Mouse (Mus musculus): ENCODE measurements around the gene Il12b. TPM values are rescaled to one million over a fixed set of nuclear protein-coding genes. Genes with fewer than 3 reads are reported as not detected.
A peak's percentile ranks its signal among the peaks of the same experiment; 100 is the strongest.
"Not testable (repeated sequence)": the region's sequence is repeated elsewhere in the genome, so short reads cannot be mapped to it uniquely, and the experiment has no call there.

Il12b gene
- total RNA-seq, 2 experiments from 2014 or later: not detected

DNA sequence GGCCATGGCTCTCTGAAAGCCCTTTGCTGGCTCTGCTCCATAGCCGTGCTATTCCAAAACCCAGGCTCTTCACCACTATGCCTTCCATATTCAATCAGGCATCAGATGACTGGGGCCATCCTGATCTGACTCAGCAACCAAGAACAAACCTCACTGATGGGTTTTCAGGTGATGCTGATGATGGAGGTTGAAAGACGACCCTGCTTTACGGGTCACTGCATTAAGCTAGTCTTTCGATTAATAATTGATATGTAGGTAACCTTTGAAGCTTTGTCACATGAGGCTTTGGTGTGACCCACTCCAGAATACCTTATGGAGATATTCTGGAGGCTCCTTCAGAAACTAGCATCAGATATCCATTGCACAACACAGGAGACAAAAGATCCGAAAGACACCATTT, 6.6 kb downstream of the Il12b start:
- ATAC-seq (replicated peaks; ENCODE audit: low FRiP score, low TSS enrichment, poor library complexity, severe bottlenecking): no peak

DNA sequence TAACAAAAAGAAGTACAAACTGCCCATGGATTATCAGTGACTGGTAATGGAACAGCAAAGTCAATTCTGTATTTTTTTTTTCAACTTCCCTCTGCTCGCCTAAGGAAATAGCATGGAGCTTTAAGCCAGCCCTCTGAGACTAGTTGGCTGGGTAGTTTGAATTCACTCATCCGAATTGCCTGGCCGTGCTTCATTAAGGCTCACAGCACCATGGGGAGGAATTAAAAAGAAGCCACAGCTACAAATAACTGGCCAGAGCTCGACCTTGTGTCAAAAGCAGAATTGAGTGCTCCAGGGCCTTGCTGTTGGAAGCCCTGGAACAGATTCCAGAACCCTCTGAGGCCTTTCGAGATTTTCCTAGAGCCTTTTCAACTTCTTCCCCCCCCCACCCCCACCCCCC, 8.8 kb downstream of the Il12b start:
- ATAC-seq (replicated peaks; ENCODE audit: low FRiP score, low TSS enrichment, poor library complexity, severe bottlenecking): no peak

DNA sequence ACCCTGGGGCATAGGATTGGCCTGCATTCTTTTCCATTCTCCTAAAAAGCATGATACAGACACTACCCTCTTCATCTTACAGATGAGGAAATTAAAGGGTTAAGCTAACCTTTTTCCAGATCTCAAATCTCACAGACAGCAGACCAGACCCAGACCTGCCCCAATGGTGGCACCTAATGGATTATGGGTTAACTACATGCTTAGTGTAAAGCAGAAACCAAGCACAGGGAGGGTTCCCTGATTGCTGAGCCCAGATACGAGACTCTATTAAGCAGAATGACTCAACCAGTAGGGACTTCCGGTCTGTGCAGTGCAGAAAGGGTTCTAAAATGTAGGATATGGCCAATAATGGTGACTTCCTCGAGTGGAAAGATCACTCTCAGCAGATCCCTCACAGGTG, 10.6 kb downstream of the Il12b start:
- no peak for ATAC-seq (replicated peaks; ENCODE audit: low FRiP score, low TSS enrichment, poor library complexity, severe bottlenecking)

DNA sequence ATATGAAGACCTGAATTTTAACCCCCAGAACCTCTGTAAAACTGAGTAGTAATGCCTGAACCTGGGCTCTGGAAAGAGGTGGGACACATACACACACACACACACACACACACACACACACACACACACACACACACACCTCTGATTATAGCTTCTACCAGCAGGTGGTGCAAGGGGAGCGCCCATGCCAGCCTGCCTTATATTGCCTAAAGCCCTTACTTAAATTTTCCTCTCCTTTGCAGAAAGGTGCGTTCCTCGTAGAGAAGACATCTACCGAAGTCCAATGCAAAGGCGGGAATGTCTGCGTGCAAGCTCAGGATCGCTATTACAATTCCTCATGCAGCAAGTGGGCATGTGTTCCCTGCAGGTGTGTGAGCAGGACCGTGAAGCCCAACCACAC, 12.4 kb downstream of the Il12b start:
- 0 out of 2 replicates have a peak, but pooled peaks have one; percentile 36 for ATAC-seq (replicated peaks; ENCODE audit: low FRiP score, low TSS enrichment, poor library complexity, severe bottlenecking)

DNA sequence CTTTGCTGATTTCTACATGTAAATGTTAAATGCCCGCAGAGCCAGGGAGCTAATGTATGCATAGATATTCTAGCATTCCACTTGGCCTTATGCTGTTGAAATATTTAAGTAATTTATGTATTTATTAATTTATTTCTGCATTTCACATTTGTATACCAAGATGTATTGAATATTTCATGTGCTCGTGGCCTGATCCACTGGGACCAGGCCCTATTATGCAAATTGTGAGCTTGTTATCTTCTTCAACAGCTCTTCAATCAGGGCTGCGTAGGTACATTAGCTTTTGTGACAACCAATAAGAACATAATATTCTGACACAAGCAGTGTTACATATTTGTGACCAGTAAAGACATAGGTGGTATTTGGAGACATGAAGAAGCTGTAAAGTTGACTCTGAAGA, 13.5 kb downstream of the Il12b start:
- ATAC-seq (replicated peaks; ENCODE audit: low FRiP score, low TSS enrichment, poor library complexity, severe bottlenecking): no peak

DNA sequence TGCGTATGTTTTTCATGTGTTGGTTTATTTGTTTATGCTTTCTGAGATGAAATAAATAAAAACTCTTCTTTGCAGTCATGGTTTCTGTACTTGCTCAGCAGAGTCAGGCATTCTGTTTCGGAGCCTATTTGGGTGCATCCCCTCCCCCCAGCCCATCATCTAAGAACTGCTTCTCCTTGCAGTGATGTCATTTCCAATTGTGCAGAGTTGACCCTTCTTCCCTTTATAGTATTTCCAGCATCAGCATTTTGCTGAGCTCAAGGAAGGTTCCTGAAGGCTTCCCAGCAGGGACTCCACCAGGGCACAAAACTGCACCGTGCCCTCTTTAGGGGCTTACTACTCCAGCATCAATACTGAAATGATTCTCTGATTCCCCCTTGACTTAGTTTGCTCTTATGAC, 14.7 kb downstream of the Il12b start:
- no peak for ATAC-seq (replicated peaks; ENCODE audit: low FRiP score, low TSS enrichment, poor library complexity, severe bottlenecking)

DNA sequence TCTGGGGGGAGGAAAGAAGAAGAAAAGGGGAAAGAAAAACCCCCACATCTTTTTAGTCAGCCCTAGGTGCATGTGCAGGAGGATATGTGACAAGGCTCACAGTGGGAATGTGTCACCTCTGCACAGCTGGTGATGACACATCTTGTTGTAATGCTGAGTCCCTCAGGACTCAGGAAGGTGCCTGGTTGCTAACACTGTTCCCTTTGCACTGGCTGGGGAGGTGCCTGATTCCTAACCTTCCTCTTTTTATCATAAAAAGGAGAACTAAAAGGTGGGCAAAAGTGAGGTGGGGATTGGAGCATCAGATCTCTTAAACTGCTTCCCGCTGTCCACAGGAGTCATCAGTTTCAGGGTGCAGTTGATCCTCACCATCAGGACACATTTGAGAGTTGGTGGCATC, 17.5 kb downstream of the Il12b start:
- no peak for ATAC-seq (replicated peaks; ENCODE audit: low FRiP score, low TSS enrichment, poor library complexity, severe bottlenecking)

DNA sequence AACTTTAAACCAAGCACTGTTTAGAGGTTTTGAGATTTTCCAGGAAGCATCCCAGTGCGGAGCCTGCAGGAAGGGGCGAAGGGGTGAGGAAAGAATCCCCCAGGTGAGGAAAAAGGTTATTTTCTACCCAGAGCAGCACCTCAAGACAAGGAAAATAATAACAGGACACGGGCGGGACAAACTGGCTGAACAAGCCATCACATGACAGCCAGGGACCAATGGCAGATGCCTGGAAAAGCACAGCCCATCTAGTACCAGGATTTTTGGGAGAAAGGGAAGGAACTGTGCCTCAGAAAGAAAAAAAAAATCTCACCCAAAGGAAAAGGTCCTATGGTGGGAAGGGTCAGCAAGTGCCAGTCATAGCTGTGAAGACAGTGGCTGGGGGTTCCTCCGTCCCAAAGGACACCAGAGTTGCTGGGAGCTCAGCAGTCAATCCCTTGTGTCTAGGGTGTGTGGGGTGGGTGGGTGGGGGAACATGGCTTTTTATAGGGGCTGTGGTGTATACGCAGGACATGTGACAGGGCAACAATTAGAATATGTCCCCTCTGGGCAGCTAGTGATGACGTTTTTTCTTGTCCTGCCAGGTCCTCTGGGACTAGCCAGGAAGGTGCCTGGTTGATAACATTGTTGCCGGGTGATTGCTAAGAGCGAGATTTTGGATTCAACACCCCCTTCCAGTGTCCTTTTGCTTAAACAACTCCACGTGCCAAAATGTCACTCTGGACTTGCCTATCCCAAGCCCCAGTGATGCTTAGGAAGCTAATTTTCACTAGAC, 22.7 kb downstream of the Il12b start:
- ATAC-seq (replicated peaks; ENCODE audit: low FRiP score, low TSS enrichment, poor library complexity, severe bottlenecking): no peak

DNA sequence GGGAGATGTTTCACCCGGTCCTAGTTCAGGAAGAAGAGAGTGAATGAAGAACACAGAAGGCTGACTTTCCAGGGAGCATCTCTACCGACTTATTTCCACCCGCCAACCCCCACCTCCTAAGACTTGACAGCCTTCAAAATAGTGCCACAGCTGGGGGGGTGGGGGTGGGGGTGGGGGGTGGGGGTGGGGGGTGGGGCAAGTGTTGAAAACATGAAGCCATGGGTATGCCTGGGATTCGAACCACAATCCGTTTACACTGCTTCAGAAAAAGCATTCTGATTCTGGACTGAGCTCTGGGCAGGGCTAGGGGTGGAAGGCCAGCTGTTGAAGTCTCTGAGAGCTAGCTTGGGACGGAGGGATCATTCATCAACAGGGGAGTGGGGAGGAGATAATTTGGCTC, 23.4 kb downstream of the Il12b start:
- ATAC-seq (replicated peaks; ENCODE audit: low FRiP score, low TSS enrichment, poor library complexity, severe bottlenecking): no peak

DNA sequence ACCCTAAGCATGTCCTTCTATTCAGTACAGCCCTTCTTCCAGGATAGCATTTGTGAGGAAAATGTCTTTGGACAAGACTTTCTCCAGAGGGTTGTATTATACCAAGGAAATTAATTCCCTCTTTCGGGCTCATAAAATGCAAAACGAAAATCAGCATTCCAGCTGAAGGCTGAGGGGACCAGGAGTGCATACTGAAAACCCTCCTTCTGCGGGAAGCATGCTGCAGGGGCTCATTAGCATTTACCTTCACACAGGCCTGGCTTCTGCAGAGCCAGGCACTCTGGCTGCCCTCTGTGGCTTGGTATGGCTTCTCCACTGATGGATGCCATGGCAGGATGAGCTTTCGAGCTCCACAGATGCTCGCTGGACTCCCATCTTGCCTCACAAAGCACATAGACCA, 24.1 kb downstream of the Il12b start:
- no peak for ATAC-seq (replicated peaks; ENCODE audit: low FRiP score, low TSS enrichment, poor library complexity, severe bottlenecking)

DNA sequence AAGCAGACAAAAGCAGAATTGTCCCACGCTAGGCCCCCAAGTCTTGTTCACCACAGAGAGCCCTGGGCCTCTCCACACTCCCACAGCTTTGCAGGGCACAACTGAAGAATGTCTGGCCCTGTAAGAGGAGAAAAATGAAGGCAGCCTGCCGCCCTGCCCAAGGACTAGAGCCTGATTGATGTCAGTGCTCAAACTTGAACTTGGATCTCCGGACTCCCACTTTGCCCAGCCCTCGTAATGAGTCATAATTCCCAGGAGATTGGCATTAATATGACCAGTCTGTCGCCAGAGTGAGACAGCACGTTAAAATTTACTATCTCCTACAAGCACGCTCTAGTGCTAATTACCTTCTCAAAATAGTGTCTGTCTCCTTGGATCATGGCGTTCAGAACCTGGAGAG, 25.1 kb downstream of the Il12b start:
- no peak for ATAC-seq (replicated peaks; ENCODE audit: low FRiP score, low TSS enrichment, poor library complexity, severe bottlenecking)

DNA sequence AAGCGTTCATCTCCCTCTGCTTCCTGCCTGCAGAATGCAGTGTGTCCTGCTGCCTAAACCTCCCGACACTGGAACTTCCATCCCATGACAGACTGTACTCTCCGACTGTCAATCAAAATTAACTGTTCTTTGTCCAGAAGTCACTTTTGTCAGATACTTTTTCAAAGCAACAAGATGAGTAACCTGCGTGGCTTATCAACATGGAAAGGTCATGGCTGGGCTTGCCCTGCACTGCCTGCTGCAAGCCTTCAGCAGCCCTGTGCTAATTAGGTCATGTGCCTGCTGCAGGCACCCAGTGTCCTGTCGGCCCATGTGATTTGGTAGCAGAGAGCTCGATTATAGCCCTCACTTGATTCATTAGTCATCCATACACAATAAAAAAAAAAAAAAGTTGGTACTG, 25.8 kb downstream of the Il12b start:
- ATAC-seq (replicated peaks; ENCODE audit: low FRiP score, low TSS enrichment, poor library complexity, severe bottlenecking): no peak

DNA sequence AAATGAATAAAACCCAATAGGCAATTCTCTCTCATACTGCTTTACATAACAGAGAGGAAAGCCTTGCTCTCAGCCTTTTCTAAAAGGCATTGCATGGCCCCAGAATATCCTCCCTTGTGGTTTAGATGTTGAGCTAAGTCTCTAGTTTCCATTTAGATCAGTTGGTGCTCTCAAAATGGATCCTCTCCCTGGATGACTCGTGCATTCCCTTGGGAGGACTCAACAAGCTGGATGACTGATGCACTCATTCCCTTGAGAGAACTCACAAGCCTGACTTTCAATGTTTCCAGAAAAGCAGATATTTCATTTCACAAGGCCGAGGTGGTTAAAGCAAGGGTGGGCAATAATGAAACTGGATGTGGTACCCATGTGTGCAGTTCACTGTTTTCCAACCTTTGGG, 28.1 kb downstream of the Il12b start:
- no peak for ATAC-seq (replicated peaks; ENCODE audit: low FRiP score, low TSS enrichment, poor library complexity, severe bottlenecking)

DNA sequence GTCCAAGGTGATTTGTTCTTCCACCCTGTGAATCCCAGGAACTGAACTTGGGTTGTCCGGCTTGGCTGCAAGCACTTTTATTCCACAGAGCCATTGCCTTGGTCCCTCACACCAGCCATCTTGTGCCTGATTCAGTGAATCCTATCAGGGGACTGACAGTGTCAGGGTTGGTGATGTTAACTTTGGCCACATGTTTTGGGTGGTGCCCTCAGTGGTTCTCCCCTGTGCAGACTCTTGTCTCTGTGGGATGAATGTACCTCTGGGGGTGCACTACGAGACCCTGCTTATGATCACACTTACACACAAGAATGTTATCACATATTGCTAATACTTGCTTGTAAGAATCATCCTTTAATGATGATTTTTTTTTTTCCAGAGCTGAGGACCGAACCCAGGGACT, 30.2 kb downstream of the Il12b start:
- ATAC-seq (replicated peaks; ENCODE audit: low FRiP score, low TSS enrichment, poor library complexity, severe bottlenecking): no peak

DNA sequence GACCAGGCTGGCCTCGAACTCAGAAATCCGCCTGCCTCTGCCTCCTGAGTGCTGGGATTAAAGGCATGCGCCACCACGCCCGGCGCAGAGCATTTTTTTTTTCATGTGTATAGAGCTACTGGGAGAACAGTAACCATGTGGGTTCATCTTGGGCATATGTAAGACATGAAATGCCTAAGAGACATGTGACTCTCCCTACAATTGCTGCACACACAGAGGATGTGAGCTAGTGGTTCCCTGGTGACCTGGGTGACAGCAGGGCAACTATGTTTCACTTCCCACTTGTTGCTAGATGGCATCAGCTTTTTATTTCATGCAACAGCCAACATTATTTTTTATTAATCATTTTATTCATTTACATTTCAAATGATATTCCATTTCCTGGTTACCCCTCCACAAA, 37.9 kb downstream of the Il12b start:
- ATAC-seq (replicated peaks; ENCODE audit: low FRiP score, low TSS enrichment, poor library complexity, severe bottlenecking): no peak

DNA sequence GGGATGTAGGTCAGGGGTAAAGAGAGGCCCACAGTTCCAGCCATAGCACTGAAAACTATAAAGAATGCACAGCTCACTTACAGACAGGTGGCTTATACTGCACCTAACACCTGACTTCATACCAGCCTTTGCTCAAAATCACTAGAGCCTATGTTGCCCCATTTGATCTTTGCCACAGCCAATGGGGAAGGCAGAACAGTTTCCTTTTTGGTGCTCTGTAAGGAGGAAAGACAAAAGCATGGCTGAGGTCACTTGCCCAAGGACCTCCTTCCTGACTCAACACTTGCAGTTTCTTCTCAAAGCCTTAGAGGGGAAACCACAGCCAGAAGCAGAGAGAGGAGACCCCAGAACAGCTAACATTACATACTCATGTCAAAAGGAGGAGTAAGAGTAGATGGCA, 51.2 kb downstream of the Il12b start:
- no peak for ATAC-seq (replicated peaks; ENCODE audit: low FRiP score, low TSS enrichment, poor library complexity, severe bottlenecking)

DNA sequence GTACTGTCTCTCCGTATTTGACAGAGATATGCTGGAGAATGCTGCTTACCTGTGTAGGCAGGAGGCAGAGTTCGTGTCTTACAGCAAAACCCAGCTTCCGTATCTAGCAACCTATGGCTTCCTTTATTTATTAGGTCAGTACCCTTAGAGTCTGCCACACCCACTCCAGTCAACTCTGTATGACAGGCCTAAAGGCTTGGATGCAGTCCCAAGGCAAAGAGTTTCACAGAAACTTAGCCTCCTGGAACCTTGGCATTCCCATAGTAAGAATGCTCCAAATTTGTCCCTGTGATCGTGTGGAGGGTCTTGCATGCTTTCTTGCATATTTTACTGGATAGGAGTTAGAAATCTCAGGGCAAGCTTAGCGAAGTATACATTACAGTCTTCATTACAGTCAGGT, 52.2 kb downstream of the Il12b start:
- not testable (repeated sequence) for ATAC-seq (replicated peaks; ENCODE audit: low FRiP score, low TSS enrichment, poor library complexity, severe bottlenecking)

DNA sequence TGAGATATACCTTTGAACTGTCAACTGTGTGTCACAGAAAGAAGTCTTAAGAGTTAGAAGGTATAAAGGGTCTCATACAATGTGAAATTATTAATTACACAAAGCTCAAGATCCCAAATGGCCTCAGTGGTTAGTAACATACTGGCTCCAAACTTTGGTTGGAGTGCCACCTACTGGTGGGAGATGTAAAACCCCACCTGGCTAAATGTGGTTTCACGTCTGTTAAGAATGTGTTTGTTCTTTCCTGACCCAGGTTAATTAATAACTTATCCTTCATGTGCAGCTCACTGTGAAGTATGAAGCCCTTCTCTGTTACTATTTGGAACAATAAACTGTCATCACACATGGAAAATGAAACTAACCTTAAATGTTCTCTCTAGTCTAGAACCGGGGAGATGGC, 53.6 kb downstream of the Il12b start:
- peak; percentile 67 for ATAC-seq (replicated peaks; ENCODE audit: low FRiP score, low TSS enrichment, poor library complexity, severe bottlenecking)

DNA sequence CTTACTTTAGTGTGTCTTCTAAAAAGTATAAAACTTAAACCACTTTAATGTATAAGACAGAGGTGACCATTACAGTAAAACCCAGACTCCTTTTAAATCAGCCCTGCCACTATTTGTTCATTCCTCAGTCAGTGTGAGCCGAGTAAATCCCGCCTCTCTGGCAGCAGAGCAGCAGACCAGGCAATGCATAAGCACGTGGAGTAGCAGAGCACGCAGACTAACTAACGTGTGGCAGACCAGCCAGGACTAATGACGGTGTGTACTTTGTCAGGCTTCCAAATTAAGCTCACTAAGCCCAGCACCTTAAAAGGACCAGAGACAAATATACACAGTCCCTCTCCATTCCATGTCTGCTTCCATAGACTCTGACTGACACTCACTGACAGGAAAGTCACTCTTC, 61.6 kb downstream of the Il12b start:
- ATAC-seq (replicated peaks; ENCODE audit: low FRiP score, low TSS enrichment, poor library complexity, severe bottlenecking): peak; percentile 50

Measured in megakaryocyte-erythroid progenitor cell, adult 5-6 weeks (primary cell).